Mouse (Mus musculus): ENCODE measurements around the gene Tenm4.

Gene Tenm4

GRCm38 (mm10) chr7:96880221-96880944 lies 709.3 kb downstream of the Tenm4 start:
- no peak for DNase-seq

- no peak for DNase-seq
Observed at GRCm38 (mm10) chr7:96883297-96883696, 712.3 kb downstream of the Tenm4 start.

DNA sequence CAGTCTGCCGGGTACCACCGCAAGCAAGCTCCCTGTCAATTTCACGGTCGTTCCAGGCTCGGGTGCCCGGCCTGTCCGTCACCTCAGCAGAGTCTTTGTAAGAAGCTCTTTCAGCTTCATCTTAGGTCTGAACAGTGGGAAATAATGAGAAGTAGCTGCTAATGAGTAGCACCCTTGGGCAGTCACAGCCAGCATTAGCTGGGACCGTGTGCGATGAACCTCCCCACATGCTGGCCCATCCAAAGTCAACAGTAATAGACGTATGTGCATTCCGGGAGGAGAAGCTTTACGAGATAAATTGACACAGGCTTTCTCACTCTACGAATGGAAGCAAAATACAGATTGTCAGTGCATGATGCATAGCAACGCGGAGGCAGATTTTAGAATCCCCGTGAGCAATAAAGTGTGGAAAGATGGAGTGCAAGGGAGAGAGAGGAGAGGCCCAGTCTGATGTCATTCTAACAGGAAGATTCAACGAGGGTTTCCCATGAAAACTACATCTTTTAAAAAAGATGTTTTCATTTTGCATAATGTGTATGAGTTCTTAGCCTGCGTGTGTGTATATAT lies 716.1 kb downstream of the Tenm4 start:
- no peak for DNase-seq

- DNase-seq: no peak
Observed at GRCm38 (mm10) chr7:96889061-96890034, 718.3 kb downstream of the Tenm4 start.

DNA sequence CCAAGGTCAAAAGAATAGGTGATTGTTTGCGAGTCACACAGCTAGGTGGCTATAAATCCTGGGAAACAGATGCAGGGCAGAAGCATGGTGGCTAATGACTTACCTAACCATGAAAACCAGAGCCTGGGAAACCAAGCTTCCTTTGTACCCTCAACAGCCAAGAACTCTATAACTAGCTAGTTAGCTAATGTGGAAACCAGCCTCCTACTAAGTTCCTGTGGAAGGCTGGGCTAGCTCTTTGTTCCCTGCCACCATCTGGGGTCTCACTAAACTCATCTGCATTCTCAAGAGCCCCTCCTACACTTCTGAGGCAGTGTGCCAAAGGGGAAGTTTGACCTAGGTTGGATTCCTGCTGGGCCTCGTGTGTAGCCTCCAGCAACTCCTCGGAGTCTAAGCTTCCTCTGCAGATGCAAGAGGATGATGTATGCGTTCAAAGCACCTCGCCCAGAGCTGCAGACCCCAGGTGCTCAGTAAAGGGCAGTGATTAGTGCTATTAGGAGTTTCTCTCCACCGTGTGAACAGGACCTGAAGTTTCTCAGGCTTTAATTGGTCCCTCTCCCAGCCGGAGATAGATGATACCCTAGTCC lies 719.1 kb downstream of the Tenm4 start:
- DNase-seq: no peak

DNA sequence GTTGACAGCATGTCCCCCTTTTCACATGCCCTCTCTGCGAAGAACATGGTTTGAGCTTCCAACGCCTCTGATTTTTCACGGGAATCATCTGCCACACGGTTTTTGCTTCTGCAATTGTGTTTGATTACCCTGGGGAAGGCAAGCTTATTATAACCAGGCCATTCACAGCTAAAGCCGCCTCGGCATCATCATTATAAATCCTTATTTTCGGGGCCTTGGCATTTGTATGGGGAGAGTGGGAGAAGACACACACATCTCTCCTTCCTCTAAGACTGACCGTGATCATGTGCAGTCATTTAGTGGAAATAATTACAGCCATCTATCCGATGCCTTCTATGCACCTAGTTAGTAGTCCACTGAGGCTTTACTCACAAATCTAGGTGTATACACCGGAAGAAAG lies 719.9 kb downstream of the Tenm4 start:
- no peak for DNase-seq

DNA sequence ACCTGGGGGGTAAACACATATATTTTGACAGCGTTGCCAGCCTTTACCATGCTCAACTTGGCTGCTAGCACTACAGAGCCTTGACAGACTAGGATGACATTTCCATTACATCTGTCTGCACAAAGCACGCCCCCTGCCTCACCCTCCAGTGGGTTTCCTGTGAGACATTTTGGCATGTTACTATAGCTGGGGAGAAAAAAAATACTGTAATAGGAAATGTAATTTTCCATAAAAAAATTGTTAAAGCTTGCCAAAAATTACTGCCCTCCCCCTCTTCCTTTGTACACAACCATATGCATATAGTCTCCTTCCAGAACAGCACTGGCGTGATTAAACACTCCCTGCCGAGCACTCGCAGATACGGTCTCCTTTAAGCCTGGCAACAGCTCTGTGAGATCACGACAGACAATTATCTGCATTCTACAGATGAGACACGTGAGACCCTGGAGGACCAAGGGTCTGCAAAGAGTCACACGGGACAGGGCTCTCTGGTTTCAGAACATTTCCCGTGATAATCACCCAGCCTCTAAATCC lies 728.1 kb downstream of the Tenm4 start:
- DNase-seq: no peak

- DNase-seq: no peak
Observed at GRCm38 (mm10) chr7:96902183-96902582, 731.1 kb downstream of the Tenm4 start.

DNA sequence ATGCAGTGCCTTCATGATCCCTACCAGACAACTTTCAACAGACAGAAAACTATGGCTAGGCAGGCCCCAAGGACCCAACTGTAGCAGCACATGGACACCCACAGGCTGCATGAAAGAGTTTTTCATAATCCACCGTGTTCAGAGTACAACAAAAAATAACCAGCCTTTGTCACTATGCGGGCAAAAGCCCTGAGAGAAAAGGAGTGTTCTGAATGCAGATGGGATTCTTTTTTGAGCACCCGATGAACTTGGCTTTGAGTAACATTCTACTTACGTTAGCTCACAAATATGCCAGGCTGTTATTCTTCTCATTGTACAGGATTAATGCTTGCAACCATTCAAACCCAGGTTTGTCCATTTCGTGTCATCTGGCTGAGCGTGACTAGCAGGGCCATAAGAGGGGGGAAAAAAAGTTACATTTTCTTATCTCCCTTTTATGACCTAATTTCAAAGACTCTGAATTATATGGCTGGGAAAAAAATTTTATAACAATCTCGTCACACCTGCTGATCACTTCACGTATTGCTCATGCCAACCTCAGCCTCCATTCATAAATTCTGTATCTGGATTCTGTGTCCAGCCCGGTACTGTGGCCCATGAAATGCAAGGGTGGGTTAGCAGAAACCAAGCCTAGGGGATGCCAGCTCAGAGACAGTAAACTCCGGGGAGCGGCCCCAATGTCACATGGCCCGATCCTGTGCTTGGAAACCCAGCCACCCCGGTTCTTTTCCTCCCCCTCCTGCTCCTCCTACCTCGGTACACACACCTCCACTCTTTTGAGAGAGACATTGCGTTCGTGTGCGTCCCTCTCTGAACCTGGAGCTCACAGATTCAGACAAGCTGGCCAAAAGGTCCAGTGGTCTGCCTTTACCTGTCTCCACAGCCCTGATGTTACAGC lies 732.3 kb downstream of the Tenm4 start:
- DNase-seq: no peak

DNA sequence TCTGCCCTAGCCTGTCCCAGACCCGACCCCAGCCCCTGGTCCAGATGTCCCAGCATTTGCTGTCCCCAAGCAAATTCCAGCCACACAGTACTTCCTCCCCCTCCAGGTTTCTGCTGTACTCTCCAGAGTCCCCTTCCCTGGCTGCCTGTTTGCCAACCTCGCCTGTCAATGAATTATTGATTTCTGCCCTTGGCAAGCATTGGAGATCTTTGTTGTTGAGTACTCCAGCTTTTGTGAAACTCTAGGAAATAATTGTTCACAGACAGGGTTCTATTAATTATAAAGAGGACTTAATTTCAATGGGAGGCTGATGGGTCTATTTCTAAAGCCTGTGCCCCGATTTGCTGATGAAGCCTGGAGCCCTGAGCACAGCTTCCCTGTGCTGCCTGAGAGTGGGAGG lies 733.4 kb downstream of the Tenm4 start:
- no peak for DNase-seq

- no peak for DNase-seq
Observed at GRCm38 (mm10) chr7:96904936-96905335, 733.9 kb downstream of the Tenm4 start.

DNA sequence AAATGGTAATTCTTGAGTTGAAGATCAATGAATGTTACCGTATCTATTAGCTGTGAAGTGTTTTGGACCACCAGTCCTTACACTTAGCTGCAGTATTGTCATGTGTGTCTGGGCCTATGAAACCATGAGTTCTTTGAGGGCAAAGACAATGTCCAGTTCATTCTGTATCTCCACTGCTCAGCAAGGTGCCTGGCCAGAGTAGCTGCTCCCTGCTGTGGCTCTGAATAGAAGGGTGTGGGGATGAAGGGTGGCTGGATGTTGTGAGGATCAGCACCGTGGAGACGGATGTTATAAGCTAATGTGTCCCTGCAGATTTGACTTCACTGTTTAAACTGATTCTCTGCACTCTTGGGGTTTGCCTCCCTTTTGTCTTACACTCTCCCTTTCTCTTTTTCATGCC lies 734.4 kb downstream of the Tenm4 start:
- DNase-seq: no peak

DNA sequence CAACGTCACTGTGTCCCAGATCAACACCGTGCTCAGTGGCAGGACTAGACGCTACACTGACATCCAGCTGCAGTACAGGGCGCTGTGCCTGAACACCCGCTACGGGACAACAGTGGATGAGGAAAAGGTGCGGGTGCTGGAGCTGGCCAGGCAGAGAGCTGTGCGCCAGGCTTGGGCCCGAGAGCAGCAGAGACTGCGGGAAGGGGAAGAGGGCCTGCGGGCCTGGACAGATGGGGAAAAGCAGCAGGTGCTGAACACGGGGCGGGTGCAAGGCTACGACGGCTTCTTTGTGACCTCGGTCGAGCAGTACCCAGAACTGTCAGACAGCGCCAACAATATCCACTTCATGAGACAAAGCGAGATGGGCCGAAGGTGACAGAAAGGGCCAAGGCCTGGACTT lies 735.2 kb downstream of the Tenm4 start:
- DNase-seq: no peak

DNA sequence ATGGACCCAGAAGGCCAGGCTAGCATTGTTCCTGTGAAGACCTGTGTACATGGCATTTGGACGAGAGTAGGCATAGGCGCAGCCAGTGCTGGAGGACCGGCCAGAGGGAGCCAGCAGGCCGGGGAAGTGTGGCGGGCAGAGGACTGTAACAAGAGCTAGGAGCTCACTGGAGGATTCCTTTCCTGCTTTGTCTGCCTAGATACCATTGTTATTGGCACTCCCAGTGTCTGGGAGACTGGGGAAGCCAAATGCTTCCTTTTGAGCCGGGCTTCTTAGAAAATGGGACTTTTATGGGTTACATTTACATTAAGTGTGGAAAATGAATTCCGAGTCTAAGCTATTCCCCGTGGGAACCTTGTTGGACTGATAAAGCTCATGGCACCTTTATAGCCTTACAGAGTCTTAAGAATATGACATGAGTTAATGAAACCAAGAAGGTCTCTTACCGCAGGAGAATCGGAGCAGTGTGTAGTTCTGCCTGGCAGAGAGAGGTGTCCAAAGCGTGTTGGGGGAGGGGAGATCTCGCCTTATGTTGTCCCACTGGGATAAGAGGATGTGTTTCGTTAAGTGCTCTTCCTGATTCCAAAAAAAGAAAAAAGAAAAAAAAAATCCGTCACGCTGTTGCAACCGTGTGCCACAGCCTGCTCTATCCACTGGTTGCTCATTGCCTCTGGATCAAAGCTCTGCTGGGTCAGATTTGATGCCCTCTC lies 737.1 kb downstream of the Tenm4 start:
- no peak for DNase-seq

GRCm38 (mm10) chr7:96909856-96910255 lies 738.8 kb downstream of the Tenm4 start:
- no peak for DNase-seq

GRCm38 (mm10) chr7:96910310-96910960 lies 739.4 kb downstream of the Tenm4 start:
- no peak for DNase-seq

- DNase-seq: peak; percentile 49 to 58
Observed at GRCm38 (mm10) chr7:96914031-96914430, 743.0 kb downstream of the Tenm4 start.

DNA sequence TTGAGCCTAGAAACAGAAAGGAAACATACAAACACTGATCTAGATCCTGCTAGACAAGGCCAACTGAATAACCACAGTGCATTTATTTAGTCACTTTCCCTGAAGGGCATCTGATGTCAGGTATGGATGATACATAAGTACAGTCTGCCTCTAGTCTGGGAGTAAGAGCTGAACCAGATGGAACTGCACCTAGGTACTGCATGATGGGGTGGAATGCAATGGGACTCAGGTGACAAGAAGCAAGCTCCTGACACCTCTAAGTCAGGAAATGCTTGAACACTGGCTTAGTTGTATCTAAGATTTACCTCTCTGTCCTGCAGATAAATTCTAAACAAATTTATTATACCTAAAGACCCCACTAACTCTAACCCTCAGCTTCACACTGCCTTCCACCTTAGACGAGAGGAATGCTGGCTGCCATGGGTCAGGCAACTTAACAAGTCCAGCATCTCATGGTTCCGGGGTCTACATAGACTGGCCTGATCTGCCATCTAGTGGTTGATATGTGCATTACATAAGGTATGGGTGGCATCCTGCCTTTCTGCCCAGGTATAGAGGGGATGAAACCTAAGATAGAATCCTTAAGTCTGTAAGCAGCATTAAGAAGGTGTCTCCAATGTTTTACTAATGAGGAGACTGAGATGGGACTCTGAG lies 744.5 kb downstream of the Tenm4 start:
- DNase-seq: peak in 1 of 2 experiments; percentile 51

DNA sequence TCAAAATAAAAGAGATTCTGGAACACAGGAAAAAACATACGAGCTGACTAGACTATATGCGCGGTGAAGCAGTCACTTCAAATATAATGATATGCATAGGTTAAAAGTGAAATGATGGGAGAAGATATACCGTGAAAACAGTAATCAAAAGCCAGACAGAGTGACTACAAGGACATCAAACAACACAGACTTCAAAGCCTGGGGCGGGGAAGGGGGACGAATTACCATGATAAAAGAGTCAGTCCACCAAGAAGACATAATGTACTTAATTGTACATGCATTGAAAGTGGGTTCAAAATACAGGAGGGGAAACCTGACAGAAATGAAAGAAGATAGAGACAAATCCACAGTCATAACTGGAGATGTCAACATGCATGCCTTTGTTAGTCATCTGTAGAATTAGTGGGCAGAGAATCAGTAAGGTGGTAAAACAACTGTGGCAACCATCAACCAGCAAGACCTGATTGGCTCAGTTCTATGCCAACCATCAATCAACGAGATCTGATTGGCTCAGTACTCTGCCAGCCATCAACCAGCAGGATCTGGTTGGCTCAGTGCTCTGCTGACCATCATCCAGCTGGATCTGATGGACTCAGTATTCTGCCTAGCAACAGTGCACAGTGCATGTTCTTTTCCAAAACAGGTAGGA lies 749.5 kb downstream of the Tenm4 start:
- no peak for DNase-seq

DNA sequence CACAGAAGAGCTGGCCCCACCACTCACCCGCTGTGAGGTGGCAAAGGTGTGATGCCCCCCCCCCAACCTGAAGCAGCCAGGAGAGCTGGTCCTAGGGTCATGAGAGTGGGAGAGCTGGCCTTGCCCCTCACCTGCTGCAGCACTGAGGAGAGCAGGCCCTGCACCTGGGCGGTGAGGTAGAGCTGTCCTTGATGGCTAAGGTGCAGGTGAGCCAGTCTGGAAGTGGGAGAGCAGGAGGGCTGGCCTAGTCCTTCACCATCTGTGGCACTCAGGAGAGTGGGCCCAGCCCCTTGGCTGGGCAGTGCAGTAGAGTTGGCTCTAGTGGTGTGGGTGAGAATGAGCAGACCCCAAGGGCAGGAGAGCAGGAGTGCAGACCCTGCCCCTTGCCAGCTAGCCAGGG lies 751.9 kb downstream of the Tenm4 start:
- no peak for DNase-seq

All from lung, adult 18-20 months (tissue).